Mouse (Mus musculus): ENCODE measurements at regions not wholly inside any gene's neighbourhood (a gene's known extent, or its start where the extent isn't known, plus 50 kb on each side); places are given as distances from the start of the nearest gene placed in this dataset.

GRCm38 (mm10) chr5:35221451-35222305 is 56.4 kb upstream of the Adra2c start:
- no peak for DNase-seq (ENCODE audit: low spot score)

GRCm38 (mm10) chr5:35216271-35216670 is 61.8 kb upstream of the Adra2c start:
- no peak for DNase-seq (ENCODE audit: low spot score)

- DNase-seq (ENCODE audit: low spot score) = no peak
Observed at GRCm38 (mm10) chr5:35215480-35216195, 62.5 kb upstream of the Adra2c start.

GRCm38 (mm10) chr5:35215007-35215406 is 63.1 kb upstream of the Adra2c start:
- DNase-seq (ENCODE audit: low spot score) = no peak

- DNase-seq (ENCODE audit: low spot score) = no peak
Observed at GRCm38 (mm10) chr5:35209348-35209747, 68.8 kb upstream of the Adra2c start.

GRCm38 (mm10) chr5:35204049-35204448 is 74.1 kb upstream of the Adra2c start:
- no peak for DNase-seq (ENCODE audit: low spot score)

- DNase-seq (ENCODE audit: low spot score) = no peak
Observed at GRCm38 (mm10) chr5:35198468-35198867, 79.7 kb upstream of the Adra2c start.

- no peak for DNase-seq (ENCODE audit: low spot score)
Observed at GRCm38 (mm10) chr5:35189113-35189797, 83.7 kb upstream of the Lrpap1 start.

GRCm38 (mm10) chr5:35185826-35186225 is 80.3 kb upstream of the Lrpap1 start:
- DNase-seq (ENCODE audit: low spot score) = no peak

- no peak for DNase-seq (ENCODE audit: low spot score)
Observed at GRCm38 (mm10) chr5:35185289-35185688, 79.7 kb upstream of the Lrpap1 start.

- DNase-seq (ENCODE audit: low spot score) = no peak
Observed at GRCm38 (mm10) chr5:35183418-35183817, 77.9 kb upstream of the Lrpap1 start.

GRCm38 (mm10) chr5:35177332-35177731 is 71.8 kb upstream of the Lrpap1 start:
- no peak for DNase-seq (ENCODE audit: low spot score)

- peak; percentile 29 for DNase-seq (ENCODE audit: low spot score)
Observed at GRCm38 (mm10) chr5:35176112-35176848, 70.7 kb upstream of the Lrpap1 start.

GRCm38 (mm10) chr5:35174318-35174717 is 68.8 kb upstream of the Lrpap1 start:
- DNase-seq (ENCODE audit: low spot score) = no peak

GRCm38 (mm10) chr5:35171336-35171735 is 65.8 kb upstream of the Lrpap1 start:
- no peak for DNase-seq (ENCODE audit: low spot score)

- no peak for DNase-seq (ENCODE audit: low spot score)
Observed at GRCm38 (mm10) chr5:35170369-35171130, 65.0 kb upstream of the Lrpap1 start.

- no peak for DNase-seq (ENCODE audit: low spot score)
Observed at GRCm38 (mm10) chr5:35169614-35170293, 64.2 kb upstream of the Lrpap1 start.

GRCm38 (mm10) chr5:35168853-35169252 is 63.3 kb upstream of the Lrpap1 start:
- DNase-seq (ENCODE audit: low spot score) = no peak

GRCm38 (mm10) chr5:35168369-35168768 is 62.8 kb upstream of the Lrpap1 start:
- no peak for DNase-seq (ENCODE audit: low spot score)

- no peak for DNase-seq (ENCODE audit: low spot score)
Observed at GRCm38 (mm10) chr5:35165993-35166392, 60.4 kb upstream of the Lrpap1 start.

- no peak for DNase-seq (ENCODE audit: low spot score)
Observed at GRCm38 (mm10) chr5:35165459-35165858, 59.9 kb upstream of the Lrpap1 start.
